Mouse (Mus musculus) liver, postnatal 0 days (tissue): ENCODE measurements around the gene Fshr.

Experiments
- CTCF ChIP-seq: sonication (generic); IDR thresholded peaks from 2 replicates; pipeline ENCODE4 v1.5.1; 2016; ENCODE audit warnings: antibody characterized with exemption, low read depth
- EP300 ChIP-seq: IDR thresholded peaks from 2 replicates; pipeline ENCODE4 v1.6.1; 2016; ENCODE audit warnings: antibody characterized with exemption, low read depth, mild to moderate bottlenecking

DNA sequence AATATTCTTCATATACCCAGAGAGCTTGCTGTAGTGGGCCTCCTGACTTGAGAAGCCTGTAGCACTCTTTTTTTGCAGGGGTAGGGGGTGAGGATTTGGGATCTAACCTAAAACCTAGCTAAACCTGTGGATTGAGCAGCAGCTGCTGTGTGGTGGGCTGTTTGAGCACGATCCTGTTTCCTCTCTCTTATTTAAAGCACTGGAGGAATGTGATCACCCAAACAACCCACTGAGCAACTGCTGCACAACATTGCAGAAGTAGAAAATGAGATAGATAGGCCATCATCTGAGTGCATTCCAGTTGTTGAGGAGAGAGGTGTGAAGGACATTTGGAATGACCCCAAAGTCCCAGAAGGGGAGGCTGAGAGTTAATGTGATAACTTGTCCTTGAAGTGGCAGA lies 202.2 kb downstream of the Fshr start:
- TF ChIP-seq CTCF (no peak), EP300 (no peak)
